Mouse (Mus musculus) myocyte (in vitro differentiated cells): ENCODE measurements around the gene Tnn.

ENCODE experiments used
- E2F4 ChIP-seq: IDR thresholded peaks from one replicate; pipeline ENCODE4 v1.6.1; 2011; ENCODE audit warnings: mild to moderate bottlenecking, control low read depth, moderate library complexity; ENCODE audit not compliant: insufficient read depth
- MAX ChIP-seq: IDR thresholded peaks from one replicate; pipeline ENCODE4 v1.6.1; 2011; ENCODE audit warnings: low read depth, mild to moderate bottlenecking, control low read depth
- MYOD1 ChIP-seq, 3 experiments: IDR thresholded peaks; one replicate each; pipeline ENCODE4 v1.6.1; 2011; ENCODE audit warnings: control low read depth in 2 of 3, low read depth in 2 of 3, mild to moderate bottlenecking in 2 of 3, moderate library complexity in 1 of 3; ENCODE audit not compliant: insufficient read length in 2 of 3, control insufficient read depth in 1 of 3
- POLR2A ChIP-seq: IDR thresholded peaks from one replicate; pipeline ENCODE4 v1.6.1; 2011; ENCODE audit warnings: low read depth, mild to moderate bottlenecking, control low read depth, moderate library complexity; ENCODE audit not compliant: insufficient read length
- TCF12 ChIP-seq: IDR thresholded peaks from one replicate; pipeline ENCODE4 v1.6.1; 2011; ENCODE audit warnings: mild to moderate bottlenecking, control low read depth; ENCODE audit not compliant: poor library complexity, insufficient read depth, severe bottlenecking
- TCF3 ChIP-seq: IDR thresholded peaks from one replicate; pipeline ENCODE4 v1.6.1; 2011; ENCODE audit warnings: low read depth, control low read depth; ENCODE audit not compliant: insufficient read length
- USF1 ChIP-seq: IDR thresholded peaks from one replicate; pipeline ENCODE4 v1.6.1; 2011; ENCODE audit warnings: low read depth, mild to moderate bottlenecking, control low read depth, moderate library complexity

GRCm38 (mm10) chr1:160046786-160047185 is 106.6 kb downstream of the Tnn start:
- TF ChIP-seq MYOD1 (IDR thresholded peaks at IDR 0.05; ENCODE audit: control insufficient read depth in 1 of 3, insufficient read length in 2 of 3, low read depth in 2 of 3) = no peak
- no peak for TF ChIP-seq POLR2A
- TF ChIP-seq MAX = no peak
- no peak for TF ChIP-seq TCF12
- no peak for TF ChIP-seq TCF3
- no peak for TF ChIP-seq USF1
- TF ChIP-seq E2F4 = no peak
